Mouse (Mus musculus) telencephalon, adult 2 months (tissue): ENCODE data around the gene Vmn1r139.
"Not testable (repeated sequence)": the region's sequence is repeated elsewhere in the genome, so short reads cannot be mapped to it uniquely, and the experiment has no call there.

Experiments
- DNase-seq: peaks from one replicate; pipeline ENCODE4 v3.0.0-alpha.2; 2011; ENCODE audit warnings: low read depth, low spot score

Gene Vmn1r139

DNA sequence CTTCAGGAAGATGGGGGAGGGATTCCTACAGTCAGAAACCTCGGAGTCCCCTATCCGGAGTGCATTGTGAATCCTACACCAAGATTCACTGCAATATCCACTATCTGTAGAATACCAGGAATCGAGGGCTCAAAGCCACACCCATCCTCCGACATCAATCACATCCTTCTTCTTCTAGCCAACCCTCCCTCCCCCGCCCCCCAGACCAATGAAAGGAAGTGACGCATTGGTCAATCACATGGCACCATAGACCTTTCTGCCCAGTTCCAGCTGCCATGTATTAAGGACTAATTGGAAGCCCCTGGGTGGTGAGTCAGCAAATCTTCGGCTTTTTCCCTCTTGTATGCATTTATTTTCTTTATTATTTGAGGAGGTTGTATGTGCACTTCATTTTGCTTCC is at the start of gene Vmn1r139:
TSS of gene Vmn1r139 (plus strand) at position 301 of the 400 bp plus-strand sequence.
- DNase-seq: not testable (repeated sequence)

GRCm38 (mm10) chr7:22028797-22029196 is 40.1 kb upstream of the Vmn1r139 start, which contains the start of gene Vmn1r138:
Gene Vmn1r138, minus strand, starts transcription at chr7:22028897.
- not testable (repeated sequence) for DNase-seq

GRCm38 (mm10) chr7:22056205-22056604 is 12.7 kb upstream of the Vmn1r139 start, which contains the start of gene Gm6176:
Gene Gm6176, minus strand, starts transcription at chr7:22056305.
- not testable (repeated sequence) for DNase-seq

- not testable (repeated sequence) for DNase-seq
Measured at GRCm38 (mm10) chr7:22118145-22118544, 49.3 kb downstream of the Vmn1r139 start, which contains the start of gene Gm16451. Gene Gm16451, minus strand, starts transcription at chr7:22118245.

DNA sequence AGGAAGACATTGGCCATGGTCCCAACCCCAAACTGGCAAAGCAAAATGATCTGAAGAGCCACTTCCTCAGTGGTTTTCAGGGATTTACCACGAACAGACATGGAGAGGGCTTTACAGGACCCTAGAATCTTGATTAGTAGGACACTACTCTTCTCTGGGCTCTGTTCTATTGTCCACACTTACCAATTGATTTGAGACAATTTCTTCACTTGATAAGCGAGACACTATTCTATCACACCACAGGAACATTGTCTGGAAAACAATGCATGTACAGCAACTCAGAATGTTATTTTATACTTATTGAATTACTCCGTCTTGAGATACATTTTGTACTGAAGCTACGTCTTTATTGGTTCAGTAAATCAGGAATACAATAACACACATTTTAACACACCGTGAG is 65.8 kb downstream of the Vmn1r139 start, which contains the start of gene Gm10666:
TSS of gene Gm10666 (minus strand) at position 101 of the 400 bp plus-strand sequence.
- DNase-seq: not testable (repeated sequence)
